Mouse (Mus musculus) 3134 (cell line): ENCODE measurements around the gene Fpr3.

Experiments
- DNase-seq: peaks from one replicate; pipeline ENCODE4 v3.0.0-alpha.2; 2011; ENCODE audit warnings: low spot score; ENCODE audit not compliant: insufficient read length; ENCODE audit errors: extremely low read depth

The Fpr3 gene

DNA sequence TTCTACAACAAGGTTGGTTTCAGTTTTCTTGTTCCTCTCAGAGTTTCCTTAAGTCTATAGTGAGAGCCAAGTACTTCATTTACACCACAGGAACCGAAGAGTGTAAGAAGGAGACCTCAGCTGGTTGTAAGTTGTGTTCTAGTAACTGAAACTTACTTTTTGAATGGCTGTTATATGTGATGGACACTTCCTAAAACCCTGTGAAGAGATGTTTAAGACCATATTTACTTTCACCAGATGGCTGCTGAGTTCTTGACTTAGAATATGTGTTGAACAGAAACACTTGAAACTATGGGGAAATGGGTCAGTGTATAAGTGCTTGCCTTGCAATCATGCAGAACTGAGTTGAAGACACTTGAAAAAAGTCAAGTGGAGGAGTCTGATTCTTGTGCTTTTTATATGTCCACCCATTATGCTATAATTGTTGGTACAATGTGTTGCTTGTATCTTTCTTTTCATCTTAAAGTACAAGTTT lies at the start of gene Fpr3, which contains the start of gene Fpr2:
TSS of gene Fpr3 (plus strand) at position 79 of the 475 bp plus-strand sequence.
TSS of gene Fpr2 (plus strand) at position 51 of the 475 bp plus-strand sequence.
- no peak for DNase-seq

DNA sequence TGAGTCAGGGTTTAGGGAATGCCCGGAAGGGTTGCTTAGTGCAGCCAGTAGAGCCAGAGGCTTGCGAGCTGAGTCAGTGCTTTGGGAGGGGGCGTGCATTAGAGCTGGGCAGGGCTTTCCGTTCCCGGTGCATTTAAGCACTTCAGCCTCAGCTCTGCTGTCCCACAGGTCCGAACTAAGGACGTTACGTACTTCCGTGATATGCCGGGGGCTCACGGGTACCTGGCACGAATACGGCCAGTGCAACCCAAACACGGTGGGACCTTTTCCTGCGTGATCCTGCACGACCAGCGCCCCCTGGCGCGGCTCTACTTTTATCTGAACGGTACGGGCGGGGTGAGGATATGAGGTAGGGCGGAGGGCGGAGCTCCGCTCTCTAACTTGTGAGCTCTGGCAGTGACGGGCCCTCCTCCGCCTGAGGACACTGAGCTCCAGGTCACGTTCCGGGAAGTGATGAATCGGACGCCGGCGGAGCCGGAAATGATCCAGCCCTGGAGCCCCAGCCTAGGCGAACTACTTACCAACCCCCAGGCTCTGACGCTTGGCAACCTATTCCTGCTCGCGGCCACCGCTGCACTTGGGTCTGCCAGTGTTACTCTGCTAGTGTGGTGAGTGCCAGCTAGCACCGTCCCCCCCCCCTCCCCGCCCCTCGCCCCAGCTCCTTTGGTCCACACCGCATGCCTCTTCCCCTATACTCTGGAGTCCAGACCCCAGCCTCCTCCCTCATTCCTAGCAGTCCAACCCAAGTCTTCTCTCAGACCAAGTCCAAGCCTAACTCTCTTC lies 49.5 kb upstream of the Fpr3 start:
- peak; percentile 99 for DNase-seq

DNA sequence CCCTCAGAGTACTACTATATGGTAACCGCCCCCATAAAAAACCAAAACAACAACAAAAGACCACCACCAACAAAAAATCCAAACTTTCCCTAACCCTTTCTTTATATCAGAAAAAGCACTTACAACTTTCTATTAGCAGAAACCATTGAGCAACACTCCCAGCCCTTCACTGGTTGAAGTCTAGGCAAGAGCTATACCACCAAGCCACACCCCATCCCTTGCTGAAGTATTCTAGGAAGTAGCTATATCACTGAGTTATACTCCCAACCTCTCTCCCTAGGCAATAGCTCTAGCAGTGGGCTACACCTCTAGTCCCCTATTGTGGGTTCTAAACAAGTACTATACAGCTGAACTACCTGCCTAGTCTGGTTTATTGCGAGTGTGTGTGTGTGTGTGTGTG lies 48.4 kb upstream of the Fpr3 start:
- DNase-seq: no peak

DNA sequence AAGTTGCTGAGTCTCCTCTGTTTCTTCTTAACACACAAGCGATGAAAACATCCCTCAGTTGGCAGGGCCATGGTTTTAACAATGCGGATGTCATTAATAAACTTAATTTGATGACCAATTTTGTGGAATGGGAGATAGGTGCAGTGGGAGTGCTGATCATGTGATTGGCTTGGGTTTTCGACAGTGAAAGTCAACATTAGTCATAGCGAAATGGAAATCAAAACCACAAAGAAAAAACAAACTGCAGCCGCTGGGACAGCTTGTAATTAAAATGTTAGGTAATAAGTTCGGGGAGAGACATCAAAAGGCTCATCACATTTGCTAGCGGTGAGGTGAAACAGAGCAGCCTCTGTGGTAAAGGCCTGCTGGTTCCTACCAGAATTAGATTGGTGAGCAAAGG lies 46.9 kb upstream of the Fpr3 start:
- DNase-seq: peak; percentile 64

DNA sequence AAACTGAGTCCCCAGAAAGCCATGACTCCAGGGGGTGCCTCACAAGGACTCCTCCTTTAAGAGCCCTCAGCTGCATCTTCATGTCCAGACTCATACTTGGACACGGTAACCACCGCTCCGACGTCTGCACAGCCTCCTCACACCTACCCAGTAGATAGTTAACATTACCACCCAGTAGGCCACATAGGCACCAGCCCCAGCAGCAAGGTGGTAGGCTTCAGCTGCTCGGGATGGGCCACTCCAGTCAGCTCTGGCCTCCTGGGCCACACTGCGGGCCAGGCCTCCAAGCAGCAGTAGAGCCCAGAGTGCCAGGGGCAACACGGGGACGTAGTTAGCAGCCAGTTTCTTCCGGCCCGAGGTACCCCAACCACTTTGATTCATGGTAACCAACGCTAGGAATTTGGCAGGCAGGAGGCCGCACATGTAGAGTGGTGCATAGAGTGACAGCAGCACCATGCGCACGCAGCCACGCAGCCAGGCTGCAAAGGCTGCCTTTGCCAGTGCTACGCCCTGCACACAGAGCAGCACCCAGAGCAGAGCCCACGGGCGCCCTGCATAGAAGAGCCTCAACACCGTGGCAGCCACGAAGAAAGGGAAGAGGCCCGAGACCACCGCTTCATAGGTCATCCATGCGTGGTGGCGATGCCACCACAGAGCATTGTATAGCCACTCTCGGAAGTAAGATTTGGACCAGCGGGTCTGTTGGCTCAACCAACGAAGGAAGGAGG lies 44.0 kb upstream of the Fpr3 start:
- peak; percentile 51 for DNase-seq

DNA sequence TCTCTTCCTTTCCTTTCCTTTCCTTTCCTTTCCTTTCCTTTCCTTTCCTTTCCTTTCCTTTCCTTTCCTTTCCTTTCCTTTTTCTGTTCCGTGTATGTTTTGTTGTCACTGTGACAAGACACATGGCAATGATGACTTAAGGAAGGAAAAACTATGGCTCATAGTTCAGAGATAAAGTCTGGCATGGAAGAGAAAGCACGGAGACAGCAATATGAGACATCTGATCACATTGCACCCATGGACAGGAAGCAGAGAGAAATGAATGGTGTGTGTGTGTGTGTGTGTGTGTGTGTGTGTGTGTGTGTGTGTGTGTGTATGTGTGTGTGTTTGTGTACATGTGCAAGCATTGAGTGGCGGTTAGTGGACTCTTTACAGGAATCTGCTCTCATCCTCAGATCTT lies 43.0 kb upstream of the Fpr3 start:
- DNase-seq: peak; percentile 46

DNA sequence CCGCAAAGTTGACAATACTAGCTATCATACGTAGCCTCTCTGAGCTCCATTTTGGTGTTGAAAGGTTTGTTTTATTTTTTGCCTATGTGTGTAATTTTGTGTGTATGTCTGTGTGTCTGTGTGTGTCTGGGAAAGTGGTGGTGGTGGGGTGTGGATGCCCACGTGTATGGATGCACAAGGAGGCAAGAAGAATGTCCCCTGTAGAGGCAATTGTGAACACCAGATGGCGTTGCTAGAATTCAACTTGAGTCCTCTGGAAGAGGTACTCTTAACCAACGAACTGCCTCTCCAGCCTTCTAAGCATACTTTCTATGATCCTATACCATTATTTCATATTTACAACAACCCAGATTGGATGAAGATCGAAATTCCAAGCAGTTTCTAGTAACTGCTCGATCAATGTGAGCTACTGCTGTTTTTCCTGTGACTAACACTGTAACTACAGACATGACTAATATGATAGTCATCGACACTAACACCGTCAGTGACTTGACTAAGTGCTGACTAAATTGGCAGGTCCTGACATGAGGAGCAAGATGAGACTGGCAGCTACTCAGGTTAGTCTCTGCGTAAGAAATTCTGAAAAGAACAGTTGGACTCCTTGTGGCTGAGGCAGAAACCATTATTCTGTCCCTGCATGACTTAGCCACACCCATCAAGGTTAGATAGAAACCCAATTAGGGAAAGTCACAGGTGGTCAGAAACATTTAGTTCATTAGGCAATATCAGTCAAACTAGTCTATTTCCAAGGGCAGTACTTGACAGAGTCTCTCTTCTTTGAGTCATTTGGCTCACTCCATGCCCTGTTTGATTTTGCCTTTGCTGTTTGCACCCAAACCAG lies 42.2 kb upstream of the Fpr3 start:
- peak; percentile 69 for DNase-seq

DNA sequence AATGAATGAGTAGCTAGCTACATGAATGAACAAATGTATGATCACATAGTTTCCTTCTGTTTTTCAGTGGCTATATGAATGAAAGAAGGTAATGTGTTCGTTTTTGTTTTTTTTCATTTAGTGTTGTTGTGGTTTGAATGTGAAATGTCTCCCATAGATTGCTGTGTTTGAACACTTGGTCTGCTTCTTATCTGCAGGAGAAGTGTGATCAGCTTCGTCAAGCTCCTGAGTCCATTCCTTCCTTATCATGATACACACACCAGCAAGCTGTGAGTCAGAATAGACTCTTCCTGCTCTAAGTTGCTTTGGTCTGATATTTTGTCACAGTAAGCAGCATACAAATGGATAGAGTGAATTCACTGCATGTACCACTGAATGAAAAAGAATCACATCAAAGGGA lies 38.7 kb upstream of the Fpr3 start:
- DNase-seq: no peak

DNA sequence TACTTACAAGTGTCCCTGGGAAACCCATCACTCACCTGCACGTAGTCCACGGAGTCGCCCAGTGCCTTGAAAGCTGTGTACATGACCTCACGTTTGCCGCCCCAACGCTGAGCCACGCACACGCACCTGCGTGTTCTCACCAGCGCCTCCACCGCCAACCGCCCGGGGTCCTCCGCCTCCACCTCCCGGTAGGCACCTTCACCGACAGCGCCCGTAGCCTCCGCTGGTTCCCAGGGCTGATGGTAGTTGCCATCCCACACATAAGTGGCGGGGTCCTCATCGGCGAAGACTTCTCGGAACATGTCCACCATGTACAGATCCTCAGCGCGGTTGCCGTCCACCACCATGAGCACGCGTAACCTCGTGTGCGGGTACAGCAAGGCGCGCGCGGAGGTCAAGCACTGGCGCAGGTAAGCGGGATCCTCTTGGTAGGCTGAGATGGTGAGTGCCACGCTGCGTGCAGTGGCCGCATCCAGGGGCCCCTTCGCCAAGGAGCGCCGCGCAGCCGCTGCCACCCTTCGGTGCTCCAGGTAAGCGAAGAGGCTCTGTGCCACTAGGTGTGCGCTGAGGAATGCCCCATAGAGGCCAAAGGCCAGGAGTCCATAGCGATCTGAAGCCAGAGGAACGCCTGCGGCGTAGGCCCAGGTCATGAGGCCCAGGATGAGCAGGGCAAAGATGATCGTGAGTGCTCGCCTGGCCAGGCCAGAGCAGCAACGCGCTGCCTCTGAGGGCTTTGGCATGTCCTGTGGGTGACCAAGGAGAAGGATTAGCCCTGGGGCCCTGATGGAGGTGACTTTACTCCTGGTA lies 37.5 kb upstream of the Fpr3 start:
- DNase-seq: no peak

DNA sequence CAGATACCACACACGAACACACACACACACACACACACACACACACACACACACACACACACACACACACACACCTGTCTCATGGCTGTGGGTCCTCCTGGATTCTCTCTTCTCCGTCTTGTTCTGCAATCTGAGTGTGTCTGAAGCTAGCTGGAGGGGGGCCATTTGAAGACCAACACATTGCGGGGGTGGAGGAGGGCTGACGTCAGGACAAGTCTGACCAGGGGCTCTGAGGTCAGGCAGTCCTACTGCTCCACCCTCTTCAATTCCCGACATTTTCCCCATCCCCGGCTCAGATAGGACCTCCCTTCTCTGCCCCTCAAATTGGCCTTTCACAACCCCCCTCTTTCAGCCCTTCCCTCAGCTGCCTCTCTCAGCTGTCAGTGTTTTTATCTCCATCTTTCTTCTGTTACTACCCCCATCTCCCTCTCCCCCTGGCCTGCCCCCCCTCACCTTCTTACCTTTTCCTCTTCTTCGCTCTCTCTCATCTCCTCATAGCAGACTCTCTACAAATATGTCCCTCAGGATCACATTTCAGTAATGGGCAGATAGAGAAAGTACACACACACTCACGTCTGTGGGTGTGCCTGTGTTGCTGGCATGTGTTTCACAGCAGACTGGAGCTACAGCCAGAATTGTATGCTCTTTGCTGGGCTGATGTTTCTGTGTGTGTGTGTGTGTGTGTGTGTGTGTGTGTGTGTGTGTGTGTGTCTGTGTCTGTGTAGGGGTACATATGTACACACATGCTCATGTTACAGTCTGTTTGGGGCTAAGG lies 32.4 kb upstream of the Fpr3 start, which contains the start of gene Has1:
TSS of gene Has1 (minus strand) at position 142 of the 775 bp plus-strand sequence.
- no peak for DNase-seq

DNA sequence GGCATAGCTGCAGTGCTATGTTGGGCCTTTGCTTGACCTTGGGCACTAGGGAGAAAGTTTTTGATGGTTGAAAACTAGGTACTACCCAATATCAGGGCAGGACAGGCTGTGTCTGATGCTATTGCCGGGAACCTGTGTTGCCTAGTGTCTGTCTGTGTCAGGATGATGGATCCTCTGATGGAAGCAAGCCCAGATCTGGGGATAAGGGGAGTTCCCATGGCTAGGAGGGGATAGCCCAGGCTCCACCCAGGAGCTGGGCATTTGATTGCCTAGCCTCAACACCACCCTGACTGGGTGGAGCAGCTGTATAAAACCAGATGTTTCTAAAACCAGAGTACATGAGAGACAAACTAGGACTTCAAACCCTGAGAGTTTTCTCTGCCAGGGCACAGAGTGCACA lies 31.0 kb upstream of the Fpr3 start:
- DNase-seq: peak; percentile 28

DNA sequence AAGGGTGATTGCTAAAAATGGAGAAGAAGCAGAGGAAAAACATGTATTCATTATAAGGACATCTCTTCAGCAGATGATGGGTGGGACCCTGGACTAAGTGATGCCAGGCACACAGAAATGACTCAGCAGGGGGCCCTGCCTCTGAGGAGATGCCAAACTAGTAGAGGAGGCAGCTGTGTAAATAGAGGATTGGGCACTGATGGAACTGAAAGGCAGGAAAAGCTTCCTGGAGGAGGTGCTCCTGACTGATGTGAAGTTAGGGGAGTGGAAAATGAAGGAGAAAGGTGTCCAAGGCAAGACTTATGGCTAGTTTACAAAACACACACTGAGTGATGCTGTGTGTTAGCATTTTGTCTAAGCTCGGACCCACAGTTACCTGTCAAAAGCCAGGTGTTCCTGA lies 30.2 kb upstream of the Fpr3 start:
- DNase-seq: no peak

DNA sequence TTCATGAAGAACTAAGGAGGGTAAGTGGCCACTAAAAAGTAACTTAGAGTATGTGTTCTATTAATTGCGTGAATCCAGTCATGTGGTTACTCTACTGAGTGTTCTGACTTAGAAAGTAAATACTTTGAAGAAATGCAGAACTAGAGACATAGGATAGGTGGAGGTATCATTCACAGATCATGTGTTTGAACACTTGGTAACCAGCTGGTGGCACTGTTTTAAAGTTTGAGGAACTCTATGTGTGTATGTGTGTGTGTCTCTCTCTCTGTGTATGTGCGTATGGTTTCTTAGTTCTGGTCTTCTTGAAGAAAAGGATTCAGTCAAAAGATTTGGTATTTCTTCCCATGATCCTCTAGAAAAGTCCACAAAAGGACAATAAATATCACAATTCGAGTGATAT lies 27.5 kb upstream of the Fpr3 start:
- no peak for DNase-seq

DNA sequence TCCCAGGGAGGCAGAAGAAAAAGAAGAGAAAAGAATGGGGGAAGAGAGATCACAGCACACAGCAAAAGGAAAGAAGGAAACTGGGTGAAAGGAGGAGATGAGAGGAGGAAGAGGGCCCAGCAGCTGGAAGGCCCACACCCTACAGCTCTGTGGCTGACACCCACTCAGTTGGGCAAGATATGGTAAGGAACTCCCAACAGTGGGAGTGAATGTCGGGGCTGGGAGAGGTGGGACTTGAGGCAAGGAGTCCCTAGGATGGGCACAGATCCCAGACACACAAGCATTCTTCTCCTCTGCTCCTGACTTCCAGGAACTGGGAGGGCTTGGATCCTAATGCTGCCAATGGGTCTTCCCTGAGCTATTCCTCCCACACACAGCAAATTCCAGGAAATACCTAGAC lies 25.3 kb upstream of the Fpr3 start:
- no peak for DNase-seq

DNA sequence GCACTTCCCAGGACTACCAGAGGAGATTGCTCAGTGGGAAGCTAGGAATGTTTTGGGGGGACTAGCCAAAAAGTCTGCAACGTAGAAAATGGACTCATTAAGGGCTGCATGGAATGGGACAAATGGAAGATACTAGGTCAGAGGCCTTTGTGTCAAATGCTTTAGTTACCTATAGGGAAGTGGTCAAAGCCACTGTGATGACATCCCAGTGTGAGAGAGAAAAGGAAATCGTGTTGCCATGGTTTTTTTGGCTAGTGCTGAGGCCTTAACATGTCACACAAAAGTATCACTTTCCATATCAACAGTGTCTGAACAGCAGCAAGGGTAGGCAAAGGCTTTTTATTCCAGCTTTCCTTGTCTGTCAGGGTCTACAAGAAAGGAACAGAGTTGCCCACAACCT lies 22.5 kb upstream of the Fpr3 start:
- no peak for DNase-seq

DNA sequence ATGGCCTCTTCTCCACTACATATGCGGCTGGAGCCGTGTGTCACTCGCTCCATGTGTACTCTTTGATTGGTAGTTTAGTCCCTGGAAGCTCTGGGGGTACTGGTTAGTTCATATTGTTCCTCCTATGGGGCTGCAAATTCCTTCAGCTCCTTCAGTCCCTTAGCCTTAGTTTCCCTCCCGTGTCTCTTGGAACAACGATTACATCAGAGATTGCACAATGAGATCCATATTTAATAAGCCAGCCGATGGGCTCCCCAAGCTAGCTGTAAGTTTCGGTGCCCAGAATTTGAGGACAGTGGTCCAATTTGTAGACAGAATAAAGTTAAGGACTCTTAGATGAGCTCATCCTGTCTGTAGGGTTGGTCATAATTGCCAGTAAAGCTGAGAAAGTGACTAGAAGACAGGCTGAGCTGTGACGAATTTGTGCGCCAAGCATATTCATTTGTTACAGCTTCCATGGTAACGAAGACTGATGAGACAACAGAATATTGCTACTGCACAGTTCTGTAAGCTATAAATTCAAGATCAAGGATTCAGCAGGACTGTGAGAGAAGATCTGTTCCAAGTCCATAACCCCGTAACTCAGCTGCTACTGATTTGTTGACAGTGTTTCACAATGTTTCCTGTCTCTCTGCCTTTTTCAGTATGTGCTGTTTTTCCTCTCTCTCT lies 20.7 kb upstream of the Fpr3 start:
- DNase-seq: no peak

DNA sequence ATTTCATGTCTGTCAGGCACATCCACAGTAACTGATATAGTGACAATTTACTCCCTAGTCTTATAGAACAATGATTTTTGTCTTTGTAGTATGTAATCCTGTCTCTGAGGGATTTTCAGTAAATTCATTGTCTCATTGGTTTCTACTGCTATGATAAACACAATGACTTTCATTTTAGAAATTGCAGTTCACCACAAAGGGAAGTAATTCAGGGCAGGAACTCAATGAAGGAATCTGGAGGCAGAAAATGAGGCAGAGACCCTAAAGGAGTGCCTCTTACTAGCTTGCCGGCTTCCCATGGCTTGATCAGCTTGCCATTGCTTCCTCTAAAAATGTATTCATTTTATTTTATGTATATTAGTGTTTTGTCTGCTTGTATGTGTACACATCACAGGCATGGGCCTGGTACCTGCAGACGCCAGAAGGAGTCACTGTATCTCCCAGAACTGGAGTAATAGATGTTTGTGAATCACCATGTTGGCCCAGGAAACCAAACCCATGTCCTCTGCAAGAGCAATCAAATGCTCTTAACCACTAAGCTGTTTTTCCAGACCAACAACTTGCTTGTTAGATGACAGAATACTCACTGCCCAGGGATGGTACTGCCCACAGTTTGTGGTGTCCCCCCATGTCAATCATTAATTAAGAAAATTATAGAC lies 16.6 kb upstream of the Fpr3 start:
- DNase-seq: no peak

DNA sequence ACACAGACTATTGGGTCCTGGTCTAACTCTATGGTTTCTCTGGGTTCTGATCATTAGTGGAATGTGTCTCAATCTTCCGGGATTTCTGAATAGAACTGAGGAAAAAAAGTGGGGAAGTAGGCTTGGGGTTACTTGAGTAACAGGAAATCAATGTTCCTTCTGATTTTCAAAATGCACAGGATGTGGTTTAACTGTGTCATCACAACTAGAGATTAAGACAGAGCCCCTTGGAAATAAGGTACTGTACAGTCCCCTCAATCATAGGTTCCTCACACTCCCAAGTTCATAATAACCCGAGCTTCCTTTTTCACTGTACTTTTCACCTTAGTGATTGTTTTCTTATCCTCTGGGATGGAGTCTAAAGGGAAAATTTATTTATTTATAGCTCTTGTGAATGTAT lies 16.0 kb upstream of the Fpr3 start:
- DNase-seq: no peak
